8 mouse cellular contexts compared by ENCODE assay signal in the genomic region with DNA sequence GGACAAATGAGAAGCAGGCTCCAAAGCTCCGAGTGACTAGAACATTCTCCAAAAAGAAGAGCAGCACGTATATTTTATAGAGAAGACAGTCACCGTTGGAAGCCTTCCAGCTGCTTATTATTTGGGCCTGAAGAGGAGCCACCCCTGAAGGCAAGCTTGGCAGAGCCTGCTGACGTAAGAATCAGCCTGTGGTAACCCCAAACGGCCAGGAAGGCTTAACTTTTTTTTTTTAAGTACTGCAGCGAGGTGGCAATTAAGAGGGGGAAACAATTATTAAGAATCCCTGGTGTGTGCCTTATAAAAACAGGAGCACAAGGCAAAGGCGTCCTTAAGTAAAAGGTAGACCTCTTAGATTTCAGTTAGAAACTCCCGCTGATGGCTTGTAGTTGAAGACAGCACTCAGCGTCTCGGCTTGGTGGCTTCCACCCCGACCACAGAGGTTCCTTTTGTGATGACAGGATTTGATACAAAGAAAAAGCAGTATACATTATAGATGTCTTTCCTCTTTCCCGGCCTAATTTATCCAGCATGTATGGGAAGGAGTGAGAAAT. TPM values are rescaled to one million over a fixed set of nuclear protein-coding genes. Genes with fewer than 3 reads are reported as not detected.
DNase-seq lines count a peak whose midpoint lies in the region; ATAC-seq lines count a peak whose summit lies in the region.

No protein-coding gene starts in this region.

- 9% methylated on average over 12 of the region's 12 CpGs for WGBS in intestine, embryonic 15.5 days
- WGBS in macrophage (ENCODE audit: missing documents): 4% methylated on average over 12 of the region's 12 CpGs

- H3K4me3 ChIP-seq in intestine, embryonic 15.5 days (replicated peaks): peak overlapping the region; percentile 78
- H3K4me3 ChIP-seq in macrophage (ENCODE audit: inconsistent target): peak overlapping the region; percentile 71

- H3K4me2 ChIP-seq in intestine, embryonic 15.5 days (replicated peaks): peak overlapping the region; percentile 79

- peaks cover 11% of the 10 kb centered on the region for H3K4me1 ChIP-seq in intestine, embryonic 15.5 days (replicated peaks)

- H3K36me3 ChIP-seq in intestine, embryonic 15.5 days: no peaks in the 10 kb centered on the region
- no peaks in the 10 kb centered on the region for H3K36me3 ChIP-seq in macrophage (ENCODE audit: inconsistent target)

- peak; percentile 43; the same call in 1 of the 2 replicates for ATAC-seq in erythroid progenitor cell, adult 5-6 weeks (replicated peaks; ENCODE audit: low FRiP score, poor library complexity, severe bottlenecking)
- ATAC-seq in intestine, embryonic 15.5 days: no peak

- H3K9ac ChIP-seq in intestine, embryonic 15.5 days: peak overlapping the region; percentile 81

- H3K27me3 ChIP-seq in intestine, embryonic 15.5 days (replicated peaks): no peaks in the 10 kb centered on the region

- H3K27ac ChIP-seq in intestine, embryonic 15.5 days: peak overlapping the region; percentile 87; the same call in 1 of the 2 replicates
- peak overlapping the region; percentile 54 for H3K27ac ChIP-seq in macrophage

- DNase-seq in embryo, embryonic 10.5 days (ENCODE audit: low spot score): peak; percentile 51
- DNase-seq in embryo, embryonic 10 days (ENCODE audit: low spot score): no peak
- DNase-seq in T-cell, adult 2 months (ENCODE audit: low spot score): peak; percentile 69
- DNase-seq in thymus, postnatal 0 days (ENCODE audit: low spot score): peak; percentile 60
- DNase-seq in frontal cortex, adult 2 months (ENCODE audit: extremely low spot score in 1 of 2, low spot score in 1 of 2): no peak

- peaks cover 56% of the 10 kb centered on the region for H3K79me2 ChIP-seq in macrophage (ENCODE audit: inconsistent target)

- H3K9me3 ChIP-seq in intestine, embryonic 15.5 days: no peaks in the 10 kb centered on the region

RNA-seq across cellular contexts. Expression of gene Rell1, which starts 1.0 kb away (rescaled TPM):
- 19.5 and 45.3 TPM in 2 replicates for total RNA-seq in erythroid progenitor cell, adult 5-6 weeks (2015; ENCODE audit: low replicate concordance)
- total RNA-seq in erythroid progenitor cell, adult 5-6 weeks (2017; ENCODE audit: low replicate concordance): 45.3 and 64.4 TPM in 2 replicates
- polyA plus RNA-seq in intestine, embryonic 15.5 days (2015; fragmentation: Nextera tagmentation; extraction: Ambion mirVana): 16.6 and 19.0 TPM in 2 replicates
- 10 to 100 TPM in 25 of 26 experiments, 1 to 10 TPM in 1; 8.4 to 87.3 (median 36.8) TPM for total RNA-seq in macrophage (2018; cell fraction: chromatin; rRNA removed)
- 10 to 100 TPM; 12.3 to 63.0 (median 36.0) TPM for total RNA-seq in macrophage (2018; cell fraction: cytosol; rRNA removed)
- 10 to 100 TPM; 19.5 to 77.0 (median 36.5) TPM for total RNA-seq in macrophage (2018; cell fraction: nucleus; rRNA removed)
- 13.4 to 54.1 TPM (median 37.2 TPM) in 3 replicates for polyA plus RNA-seq in macrophage (2018)
- polyA plus RNA-seq in thymus, postnatal 0 days (2015; fragmentation: Nextera tagmentation; extraction: Ambion mirVana): 10.4 and 11.2 TPM in 2 replicates
- 9.2 and 9.9 TPM in 2 replicates for polyA plus RNA-seq in frontal cortex, adult 2 months (2012; rRNA removed)

Comparison
In these comparisons a context has a peak if more than half of its experiments do, and no peak if none do; other contexts are left out.
1. DNase-seq: peak in embryo, embryonic 10.5 days (single experiment), T-cell, adult 2 months (single experiment) and thymus, postnatal 0 days (single experiment); none in embryo, embryonic 10 days (single experiment) and frontal cortex, adult 2 months (0 of 2).